Mouse (Mus musculus) forebrain, embryonic 12.5 days (tissue): ENCODE measurements around the gene Gm26897. TPM values are rescaled to one million over a fixed set of nuclear protein-coding genes. Genes with fewer than 3 reads are reported as not detected.

ENCODE experiments used
- ATAC-seq: fragments of 200-750 bp; cut with Nextera tagmentation; 2 replicates; pipeline ENCODE4 v1.8.0; 2017; ENCODE audit warnings: moderate TSS enrichment; ENCODE audit not compliant: low FRiP score
- H3K27ac ChIP-seq: fragments of 300-500 bp; sonication (generic); 2 replicates; pipeline ENCODE4 v1.5.1; 2016; ENCODE audit warnings: mild to moderate bottlenecking
- H3K27me3 ChIP-seq: fragments of 300-500 bp; sonication (generic); 2 replicates; pipeline ENCODE4 v1.6.1; 2016; ENCODE audit warnings: mild to moderate bottlenecking
- H3K36me3 ChIP-seq: fragments of 300-500 bp; sonication (generic); replicated peaks from 2 replicates; pipeline ENCODE4 v1.6.1; 2016; ENCODE audit warnings: mild to moderate bottlenecking
- H3K4me1 ChIP-seq: fragments of 300-500 bp; sonication (generic); 2 replicates; pipeline ENCODE4 v1.6.1; 2016
- H3K4me2 ChIP-seq: fragments of 300-500 bp; sonication (generic); 2 replicates; pipeline ENCODE4 v1.6.1; 2016; ENCODE audit warnings: mild to moderate bottlenecking, moderate library complexity
- H3K4me3 ChIP-seq: fragments of 300-500 bp; sonication (generic); replicated peaks from 2 replicates; pipeline ENCODE4 v1.5.1; 2016; ENCODE audit warnings: mild to moderate bottlenecking
- H3K9ac ChIP-seq: fragments of 300-500 bp; sonication (generic); 2 replicates; pipeline ENCODE4 v1.6.1; 2016; ENCODE audit warnings: mild to moderate bottlenecking
- H3K9me3 ChIP-seq: fragments of 300-500 bp; sonication (generic); 2 replicates; pipeline ENCODE4 v1.6.1; 2016
- WGBS: fragments of 180-500 bp; shearing (Covaris S2); methylation state at CpG from one replicate; pipeline ENCODE4 v1.1.7; 2016; 5-methylcytosine and 5-hydroxymethylcytosine counted together
- polyA plus RNA-seq: library from polyadenylated mRNA; unstranded; fragments of >200 nt; fragmentation: Nextera tagmentation; extraction: Ambion mirVana; gene quantifications from 2 replicates; pipeline ENCODE4 v1.2.1, GENCODE M21; 2016

The Gm26897 gene
- polyA plus RNA-seq, 1 experiment from 2014 or later, result not detected

- H3K4me1 ChIP-seq, result peaks cover 6% of the 10 kb centered on the region; the same call in 1 of the 2 replicates
- no peak overlapping the region for H3K27ac ChIP-seq
- no peak for ATAC-seq
- H3K9ac ChIP-seq, result no peak overlapping the region
- H3K9me3 ChIP-seq, result no peaks in the 10 kb centered on the region
- peaks cover 8% of the 10 kb centered on the region; the same call in 1 of the 2 replicates for H3K27me3 ChIP-seq
- H3K4me3 ChIP-seq, result no peak overlapping the region
- no peaks in the 10 kb centered on the region for H3K36me3 ChIP-seq
- no peak overlapping the region for H3K4me2 ChIP-seq
- 89% methylated on average over 10 of the region's 10 CpGs for WGBS
These were observed 46.2 kb downstream of the Gm26897 start for GRCm38 (mm10) chr5:111779776-111780485.
